Mouse (Mus musculus) heart, embryonic 14.5 days (tissue): ENCODE results near the gene Kcna6. TPM values are rescaled to one million over a fixed set of nuclear protein-coding genes. Genes with fewer than 3 reads are reported as not detected.

Experiments
- ATAC-seq: fragments of 200-750 bp; cut with Nextera tagmentation; 2 replicates; pipeline ENCODE4 v1.8.0; 2017; ENCODE audit warnings: low read depth, moderate TSS enrichment; ENCODE audit not compliant: insufficient number of reproducible peaks, insufficient read depth, low FRiP score
- H3K27ac ChIP-seq, 2 experiments: fragments of 200-500 bp in 1 of 2; fragments of 300-500 bp in 1 of 2; sonication (generic) in 1 of 2; replicated peaks in 1 of 2; 2 replicates each; pipeline ENCODE4 v1.5.1; 2012 to 2014; ENCODE audit warnings: low read depth in 2 of 2, low read length in 2 of 2, control low read depth in 1 of 2, mild to moderate bottlenecking in 1 of 2, mixed read lengths in 1 of 2; ENCODE audit not compliant: control insufficient read depth in 1 of 2, insufficient read depth in 1 of 2
- H3K27me3 ChIP-seq: fragments of 300-500 bp; sonication (generic); 2 replicates; pipeline ENCODE4 v1.6.1; 2014; ENCODE audit warnings: mild to moderate bottlenecking, low read length, control low read depth; ENCODE audit not compliant: control insufficient read depth, insufficient read depth
- H3K36me3 ChIP-seq: fragments of 300-500 bp; sonication (generic); 2 replicates; pipeline ENCODE4 v1.6.1; 2014; ENCODE audit warnings: mild to moderate bottlenecking, control low read depth, low read length, mixed read lengths; ENCODE audit not compliant: control insufficient read depth, insufficient read depth
- H3K4me1 ChIP-seq, 2 experiments: fragments of 200-500 bp in 1 of 2; fragments of 300-500 bp in 1 of 2; sonication (generic) in 1 of 2; 2 replicates each; pipeline ENCODE4 v1.6.1; 2012 to 2014; ENCODE audit warnings: low read length in 2 of 2, control low read depth in 1 of 2, mixed read lengths in 1 of 2; ENCODE audit not compliant: control insufficient read depth in 2 of 2, insufficient read depth in 2 of 2
- H3K4me2 ChIP-seq: fragments of 300-500 bp; sonication (generic); 2 replicates; pipeline ENCODE4 v1.6.1; 2014; ENCODE audit warnings: mild to moderate bottlenecking, low read length
- H3K4me3 ChIP-seq, 2 experiments: fragments of 200-500 bp in 1 of 2; fragments of 300-500 bp in 1 of 2; sonication (generic) in 1 of 2; 2 replicates each; pipeline ENCODE4 v1.5.1; 2012 to 2014; ENCODE audit warnings: low read length in 2 of 2, mild to moderate bottlenecking in 2 of 2, control low read depth in 1 of 2, low read depth in 1 of 2, moderate library complexity in 1 of 2; ENCODE audit not compliant: control insufficient read depth in 1 of 2, insufficient read depth in 1 of 2
- H3K9ac ChIP-seq: fragments of 300-500 bp; sonication (generic); 2 replicates; pipeline ENCODE4 v1.6.1; 2014; ENCODE audit warnings: mild to moderate bottlenecking, low read length
- H3K9me3 ChIP-seq: fragments of 300-500 bp; sonication (generic); 2 replicates; pipeline ENCODE4 v1.6.1; 2016; ENCODE audit warnings: low read length, control low read depth; ENCODE audit not compliant: control insufficient read depth
- WGBS: fragments of 180-500 bp; shearing (Covaris S2); extraction: QIAGEN DNeasy Blood & Tissue Kit; methylation state at CpG from one replicate; pipeline ENCODE4 v1.1.7; 2014; 5-methylcytosine and 5-hydroxymethylcytosine counted together
- polyA plus RNA-seq: library from polyadenylated mRNA; unstranded; fragments of >200 nt; fragmentation: Nextera tagmentation; extraction: Ambion mirVana; gene quantifications from 2 replicates; pipeline ENCODE4 v1.2.1, GENCODE M21; 2014

The Kcna6 gene
- polyA plus RNA-seq, 1 experiment from 2014 or later, result 1.0 TPM

- Histone ChIP-seq H3K4me2 (no peak overlapping the region), H3K27me3 (no peaks in the 10 kb centered on the region), H3K27ac (no peak overlapping the region), H3K4me1 (no peaks in the 10 kb centered on the region), H3K9ac (no peak overlapping the region), H3K4me3 (no peak overlapping the region), H3K9me3 (no peaks in the 10 kb centered on the region), H3K36me3 (no peaks in the 10 kb centered on the region)
- ATAC-seq, result no peak
- WGBS, result 75% methylated on average over 6 of the region's 6 CpGs
These were observed 7.8 kb downstream of the Kcna6 start for GRCm38 (mm10) chr6:126732645-126733044.

GRCm38 (mm10) chr6:126728803-126729202, 11.7 kb downstream of the Kcna6 start:
- no peak for ATAC-seq
- Histone ChIP-seq H3K27me3 (no peaks in the 10 kb centered on the region), H3K27ac (no peak overlapping the region), H3K9ac (no peak overlapping the region), H3K4me3 (no peak overlapping the region), H3K4me1 (no peaks in the 10 kb centered on the region), H3K36me3 (no peaks in the 10 kb centered on the region), H3K4me2 (no peak overlapping the region), H3K9me3 (no peaks in the 10 kb centered on the region)
- WGBS, result 74% methylated on average over 8 of the region's 8 CpGs

GRCm38 (mm10) chr6:126718423-126719087, 21.9 kb downstream of the Kcna6 start:
- Histone ChIP-seq H3K4me3 (no peak overlapping the region), H3K4me2 (no peak overlapping the region), H3K27me3 (0 out of 2 replicates have a peak, but pooled peaks cover 8% of the 10 kb centered on the region), H3K4me1 (no peaks in the 10 kb centered on the region), H3K36me3 (no peaks in the 10 kb centered on the region), H3K9ac (no peak overlapping the region), H3K27ac (no peak overlapping the region), H3K9me3 (no peaks in the 10 kb centered on the region)
- no peak for ATAC-seq
- WGBS, result 69% methylated on average over 12 of the region's 12 CpGs

- H3K9ac ChIP-seq, result no peak overlapping the region
- H3K36me3 ChIP-seq, result no peaks in the 10 kb centered on the region
- no peak overlapping the region for H3K27ac ChIP-seq
- no peaks in the 10 kb centered on the region for H3K4me1 ChIP-seq
- ATAC-seq, result no peak
- 74% methylated on average over 6 of the region's 6 CpGs for WGBS
- no peaks in the 10 kb centered on the region for H3K27me3 ChIP-seq
- H3K9me3 ChIP-seq, result no peaks in the 10 kb centered on the region
- H3K4me2 ChIP-seq, result no peak overlapping the region
- H3K4me3 ChIP-seq, result no peak overlapping the region
These were observed 27.9 kb downstream of the Kcna6 start for GRCm38 (mm10) chr6:126712531-126712930.

GRCm38 (mm10) chr6:126705936-126706335, 34.5 kb downstream of the Kcna6 start:
- Histone ChIP-seq H3K4me1 (peaks cover 0 to 2% of the 10 kb centered on the region in 2 experiments; a peak in 1 of 4 replicates), H3K27me3 (peaks cover 45% of the 10 kb centered on the region), H3K36me3 (no peaks in the 10 kb centered on the region), H3K4me3 (no peak overlapping the region), H3K27ac (no peak overlapping the region), H3K9me3 (no peaks in the 10 kb centered on the region), H3K9ac (no peak overlapping the region), H3K4me2 (no peak overlapping the region)
- ATAC-seq, result no peak
- 50% methylated on average over 6 of the region's 6 CpGs for WGBS

GRCm38 (mm10) chr6:126704430-126704829, 36.0 kb downstream of the Kcna6 start:
- Histone ChIP-seq H3K9ac (no peak overlapping the region), H3K4me3 (no peak overlapping the region), H3K9me3 (no peaks in the 10 kb centered on the region), H3K4me2 (no peak overlapping the region), H3K4me1 (peaks cover 2 to 6% of the 10 kb centered on the region in 2 experiments), H3K36me3 (no peaks in the 10 kb centered on the region), H3K27me3 (peaks cover 52% of the 10 kb centered on the region), H3K27ac (no peak overlapping the region)
- ATAC-seq, result no peak
- WGBS, result 22% methylated on average over 4 of the region's 4 CpGs

GRCm38 (mm10) chr6:126702116-126702515, 38.4 kb downstream of the Kcna6 start:
- ATAC-seq, result no peak
- Histone ChIP-seq H3K4me2 (peak overlapping the region; percentile 50), H3K27ac (no peak overlapping the region), H3K27me3 (peaks cover 52% of the 10 kb centered on the region), H3K4me3 (0 out of 4 replicates have a peak overlapping the region, but pooled peaks of 1 of the 2 experiments have one; percentile 0), H3K36me3 (no peaks in the 10 kb centered on the region), H3K9ac (no peak overlapping the region; the same call in 1 of the 2 replicates), H3K9me3 (no peaks in the 10 kb centered on the region), H3K4me1 (peaks cover 2 to 7% of the 10 kb centered on the region in 2 experiments)
- WGBS, result 5% methylated on average over 12 of the region's 12 CpGs

- H3K9ac ChIP-seq, result no peak overlapping the region
- H3K4me2 ChIP-seq, result no peak overlapping the region
- WGBS, result 66% methylated on average over 23 of the region's 23 CpGs
- H3K27ac ChIP-seq, result no peak overlapping the region
- no peaks in the 10 kb centered on the region for H3K9me3 ChIP-seq
- H3K4me1 ChIP-seq, result peaks cover 2 to 7% of the 10 kb centered on the region in 2 experiments
- peaks cover 47% of the 10 kb centered on the region for H3K27me3 ChIP-seq
- H3K36me3 ChIP-seq, result no peaks in the 10 kb centered on the region
- ATAC-seq, result no peak
- no peak overlapping the region for H3K4me3 ChIP-seq
These were observed 39.3 kb downstream of the Kcna6 start for GRCm38 (mm10) chr6:126701196-126701595.
